Mouse (Mus musculus): ENCODE data around the gene Kat8. TPM values are rescaled to one million over a fixed set of nuclear protein-coding genes. Genes with fewer than 3 reads are reported as not detected.
"Not testable (repeated sequence)": the region's sequence is repeated elsewhere in the genome, so short reads cannot be mapped to it uniquely, and the experiment has no call there.

Kat8 gene
- polyA plus RNA-seq, 1 experiment = 47.1 TPM

- Histone ChIP-seq H3K36me3 (ENCODE audit: control insufficient read depth, insufficient read depth, low read length, poor library complexity, severe bottlenecking) (peaks cover 11% of the 10 kb centered on the region; the same call in 1 of the 2 replicates), H3K27me3 (ENCODE audit: control insufficient read depth, insufficient read depth, low read length, poor library complexity, severe bottlenecking) (no peaks in the 10 kb centered on the region), H3K4me1 (ENCODE audit: control insufficient read depth, insufficient read depth, low read length) (no peaks in the 10 kb centered on the region), H3K27ac (ENCODE audit: insufficient read depth, low read length) (no peak within 1 kb of the TSS), H3K9ac (ENCODE audit: low read depth, poor library complexity, severe bottlenecking) (no peak within 1 kb of the TSS), H3K4me3 (ENCODE audit: low read depth, low read length) (no peak within 1 kb of the TSS), H3K9me3 (replicated peaks; ENCODE audit: control insufficient read depth, insufficient read depth, low read length, poor library complexity, severe bottlenecking) (no peaks in the 10 kb centered on the region)
- TF ChIP-seq CTCF (IDR thresholded peaks at IDR 0.05; ENCODE audit: low read depth, low read length) (no peak), EP300 (IDR thresholded peaks at IDR 0.05; ENCODE audit: insufficient read depth, low read depth, low read length) (no peak), POLR2A (IDR thresholded peaks at IDR 0.05; ENCODE audit: insufficient read depth, low read length) (no peak)
Observed at GRCm38 (mm10) chr7:127890798-127891197, 21.5 kb upstream of the Kat8 start, which contains the start of gene Prss53. Prss53 (minus strand) TSS chr7:127890970.

DNA sequence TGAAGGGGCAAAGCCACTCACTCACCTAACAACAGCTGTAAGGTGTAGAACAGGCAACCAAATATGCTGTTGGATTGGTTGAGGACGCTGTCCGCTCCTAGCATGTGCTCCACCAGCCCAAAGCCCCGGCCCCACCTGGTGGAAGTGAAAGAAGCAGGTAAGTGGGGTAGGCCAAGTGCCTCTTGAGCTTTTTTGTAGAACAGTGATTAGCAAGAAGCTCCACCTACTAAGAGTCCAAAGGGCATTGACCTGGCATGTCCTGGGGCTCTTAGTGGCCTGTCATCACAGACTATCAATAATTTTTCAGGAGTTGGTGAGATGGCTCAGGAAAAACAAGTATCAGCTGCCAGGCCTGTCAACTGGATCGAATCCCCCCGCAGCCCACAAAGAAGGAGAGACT, 17.8 kb upstream of the Kat8 start:
- no peaks in the 10 kb centered on the region for H3K4me1 ChIP-seq (ENCODE audit: control insufficient read depth, insufficient read depth, low read length)
- H3K27me3 ChIP-seq (ENCODE audit: control insufficient read depth, insufficient read depth, low read length, poor library complexity, severe bottlenecking) = no peaks in the 10 kb centered on the region
- no peak for TF ChIP-seq CTCF (IDR thresholded peaks at IDR 0.05; ENCODE audit: low read depth, low read length)
- no peak for TF ChIP-seq EP300 (IDR thresholded peaks at IDR 0.05; ENCODE audit: insufficient read depth, low read depth, low read length)
- TF ChIP-seq POLR2A (IDR thresholded peaks at IDR 0.05; ENCODE audit: insufficient read depth, low read length) = no peak
- H3K9ac ChIP-seq (ENCODE audit: low read depth, poor library complexity, severe bottlenecking) = peak overlapping the region; percentile 45; the same call in 1 of the 2 replicates
- H3K36me3 ChIP-seq (ENCODE audit: control insufficient read depth, insufficient read depth, low read length, poor library complexity, severe bottlenecking) = 0 out of 2 replicates have a peak, but pooled peaks cover under 1% of the 10 kb centered on the region
- H3K9me3 ChIP-seq (replicated peaks; ENCODE audit: control insufficient read depth, insufficient read depth, low read length, poor library complexity, severe bottlenecking) = no peaks in the 10 kb centered on the region
- no peak overlapping the region for H3K27ac ChIP-seq (ENCODE audit: insufficient read depth, low read length)
- H3K4me3 ChIP-seq (ENCODE audit: low read depth, low read length) = peak overlapping the region; percentile 72; the same call in 1 of the 2 replicates

GRCm38 (mm10) chr7:127895442-127895841, 16.9 kb upstream of the Kat8 start, which contains the start of the genes Gm21974 and Vkorc1:
Gm21974 (minus strand) TSS chr7:127895454.
Vkorc1 (minus strand) TSS chr7:127895617.
- peak; percentile 58; the same call in 1 of the 2 replicates for TF ChIP-seq EP300 (IDR thresholded peaks at IDR 0.05; ENCODE audit: insufficient read depth, low read depth, low read length)
- no peak for TF ChIP-seq CTCF (IDR thresholded peaks at IDR 0.05; ENCODE audit: low read depth, low read length)
- Histone ChIP-seq H3K9me3 (replicated peaks; ENCODE audit: control insufficient read depth, insufficient read depth, low read length, poor library complexity, severe bottlenecking) (no peaks in the 10 kb centered on the region), H3K27ac (ENCODE audit: insufficient read depth, low read length) (no peak within 1 kb of the TSS)

GRCm38 (mm10) chr7:127895891-127896290, 16.4 kb upstream of the Kat8 start:
- not testable (repeated sequence) for H3K9me3 ChIP-seq (replicated peaks; ENCODE audit: control insufficient read depth, insufficient read depth, low read length, poor library complexity, severe bottlenecking); H3K27me3 ChIP-seq (ENCODE audit: control insufficient read depth, insufficient read depth, low read length, poor library complexity, severe bottlenecking); H3K27ac ChIP-seq (ENCODE audit: insufficient read depth, low read length); H3K4me1 ChIP-seq (ENCODE audit: control insufficient read depth, insufficient read depth, low read length); H3K36me3 ChIP-seq (ENCODE audit: control insufficient read depth, insufficient read depth, low read length, poor library complexity, severe bottlenecking); H3K9ac ChIP-seq (ENCODE audit: low read depth, poor library complexity, severe bottlenecking)
- peak overlapping the region; percentile 40 for H3K4me3 ChIP-seq (ENCODE audit: low read depth, low read length)

More at GRCm38 (mm10) chr7:127895442-127895841, 16.9 kb upstream of the Kat8 start, which contains the start of the genes Gm21974 and Vkorc1:
- Histone ChIP-seq H3K4me1 (ENCODE audit: control insufficient read depth, insufficient read depth, low read length) (no peaks in the 10 kb centered on the region), H3K4me3 (ENCODE audit: low read depth, low read length) (peak within 1 kb of the TSS; percentile 72), H3K9ac (ENCODE audit: low read depth, poor library complexity, severe bottlenecking) (peak within 1 kb of the TSS; percentile 45), H3K36me3 (ENCODE audit: control insufficient read depth, insufficient read depth, low read length, poor library complexity, severe bottlenecking) (no peaks in the 10 kb centered on the region), H3K27me3 (ENCODE audit: control insufficient read depth, insufficient read depth, low read length, poor library complexity, severe bottlenecking) (no peaks in the 10 kb centered on the region)

DNA sequence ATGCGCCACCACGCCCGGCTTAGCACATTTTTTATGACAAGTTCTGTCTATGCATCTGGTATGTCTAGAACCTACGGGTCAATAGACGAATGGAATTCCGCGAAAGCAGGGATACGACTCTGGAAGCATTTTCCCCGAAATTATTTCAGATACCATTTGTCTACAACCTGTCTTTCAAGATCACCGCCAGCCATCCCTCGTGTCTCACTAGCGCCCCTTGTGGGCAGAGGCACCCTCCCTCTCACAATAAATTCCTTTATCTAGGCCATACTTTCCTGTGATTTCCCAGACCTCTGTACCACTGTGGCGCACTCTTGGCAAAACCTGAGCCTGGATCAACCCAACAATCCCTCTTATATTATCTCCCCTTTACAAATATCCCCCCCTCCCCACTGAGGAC, 15.9 kb upstream of the Kat8 start:
- H3K27me3 ChIP-seq (ENCODE audit: control insufficient read depth, insufficient read depth, low read length, poor library complexity, severe bottlenecking) = no peaks in the 10 kb centered on the region
- TF ChIP-seq CTCF (IDR thresholded peaks at IDR 0.05; ENCODE audit: low read depth, low read length) = peak; percentile 92
- no peak for TF ChIP-seq EP300 (IDR thresholded peaks at IDR 0.05; ENCODE audit: insufficient read depth, low read depth, low read length)
- H3K27ac ChIP-seq (ENCODE audit: insufficient read depth, low read length) = no peak overlapping the region
- no peak overlapping the region for H3K9ac ChIP-seq (ENCODE audit: low read depth, poor library complexity, severe bottlenecking)
- no peaks in the 10 kb centered on the region for H3K4me1 ChIP-seq (ENCODE audit: control insufficient read depth, insufficient read depth, low read length)
- no peaks in the 10 kb centered on the region for H3K9me3 ChIP-seq (replicated peaks; ENCODE audit: control insufficient read depth, insufficient read depth, low read length, poor library complexity, severe bottlenecking)
- no peaks in the 10 kb centered on the region for H3K36me3 ChIP-seq (ENCODE audit: control insufficient read depth, insufficient read depth, low read length, poor library complexity, severe bottlenecking)
- H3K4me3 ChIP-seq (ENCODE audit: low read depth, low read length) = peak overlapping the region; percentile 40

- H3K4me3 ChIP-seq (ENCODE audit: low read depth, low read length) = no peak overlapping the region
- H3K4me1 ChIP-seq (ENCODE audit: control insufficient read depth, insufficient read depth, low read length) = no peaks in the 10 kb centered on the region
- TF ChIP-seq CTCF (IDR thresholded peaks at IDR 0.05; ENCODE audit: low read depth, low read length) (no peak), POLR2A (IDR thresholded peaks at IDR 0.05; ENCODE audit: insufficient read depth, low read length) (no peak), EP300 (IDR thresholded peaks at IDR 0.05; ENCODE audit: insufficient read depth, low read depth, low read length) (no peak)
Observed at GRCm38 (mm10) chr7:127897542-127897941, 14.8 kb upstream of the Kat8 start.

More at GRCm38 (mm10) chr7:127897542-127897941, 14.8 kb upstream of the Kat8 start:
- Histone ChIP-seq H3K27me3 (ENCODE audit: control insufficient read depth, insufficient read depth, low read length, poor library complexity, severe bottlenecking) (no peaks in the 10 kb centered on the region), H3K36me3 (ENCODE audit: control insufficient read depth, insufficient read depth, low read length, poor library complexity, severe bottlenecking) (no peaks in the 10 kb centered on the region), H3K9ac (ENCODE audit: low read depth, poor library complexity, severe bottlenecking) (no peak overlapping the region), H3K27ac (ENCODE audit: insufficient read depth, low read length) (no peak overlapping the region), H3K9me3 (replicated peaks; ENCODE audit: control insufficient read depth, insufficient read depth, low read length, poor library complexity, severe bottlenecking) (no peaks in the 10 kb centered on the region)
